Mouse (Mus musculus) hindbrain, embryonic 10.5 days (tissue): ENCODE results near the gene Tssk1. TPM values are rescaled to one million over a fixed set of nuclear protein-coding genes. Genes with fewer than 3 reads are reported as not detected.

Experiments used
- DNase-seq: peaks from one replicate; pipeline ENCODE4 v3.0.0-alpha.2; 2017; ENCODE audit warnings: low spot score
- H3K27ac ChIP-seq: fragments of 300-500 bp; sonication (generic); 2 replicates; pipeline ENCODE4 v1.5.1; 2016; ENCODE audit warnings: mild to moderate bottlenecking, moderate library complexity
- H3K27me3 ChIP-seq: fragments of 300-500 bp; sonication (generic); 2 replicates; pipeline ENCODE4 v1.6.1; 2016; ENCODE audit warnings: mild to moderate bottlenecking; ENCODE audit not compliant: poor library complexity, insufficient read depth, severe bottlenecking
- H3K36me3 ChIP-seq: fragments of 300-500 bp; sonication (generic); 2 replicates; pipeline ENCODE4 v1.6.1; 2016; ENCODE audit warnings: mild to moderate bottlenecking, moderate library complexity
- H3K4me1 ChIP-seq: fragments of 300-500 bp; sonication (generic); replicated peaks from 2 replicates; pipeline ENCODE4 v1.6.1; 2016; ENCODE audit warnings: mild to moderate bottlenecking
- H3K4me3 ChIP-seq: fragments of 300-500 bp; sonication (generic); 2 replicates; pipeline ENCODE4 v1.5.1; 2016; ENCODE audit warnings: mild to moderate bottlenecking, moderate library complexity
- H3K9me3 ChIP-seq: fragments of 300-500 bp; sonication (generic); 2 replicates; pipeline ENCODE4 v1.6.1; 2016; ENCODE audit warnings: mild to moderate bottlenecking, moderate library complexity
- WGBS: fragments of 180-500 bp; shearing (Covaris S2); methylation state at CpG from one replicate; pipeline ENCODE4 v1.1.7; 2016; 5-methylcytosine and 5-hydroxymethylcytosine counted together
- polyA plus RNA-seq: library from polyadenylated mRNA; unstranded; fragments of >200 nt; fragmentation: Nextera tagmentation; extraction: Ambion mirVana; gene quantifications from 2 replicates; pipeline ENCODE4 v1.2.1, GENCODE M21; 2016

Gene Tssk1
- polyA plus RNA-seq, 1 experiment from 2014 or later, result not detected

- H3K9me3 ChIP-seq, result no peaks in the 10 kb centered on the region
- no peak overlapping the region for H3K27ac ChIP-seq
- no peak overlapping the region for H3K4me3 ChIP-seq
- no peaks in the 10 kb centered on the region for H3K36me3 ChIP-seq
- 68% methylated on average over 3 of the region's 3 CpGs for WGBS
- peaks cover 6% of the 10 kb centered on the region; the same call in 1 of the 2 replicates for H3K4me1 ChIP-seq
- no peak for DNase-seq
- H3K27me3 ChIP-seq, result peaks cover 18% of the 10 kb centered on the region
These were observed 40.5 kb downstream of the Tssk1 start for GRCm38 (mm10) chr16:17934445-17934910.

GRCm38 (mm10) chr16:17936776-17937175, 42.8 kb downstream of the Tssk1 start:
- 0 out of 2 replicates have a peak, but pooled peaks cover 6% of the 10 kb centered on the region for H3K4me1 ChIP-seq
- no peak overlapping the region for H3K4me3 ChIP-seq
- 83% methylated on average over 10 of the region's 10 CpGs for WGBS
- H3K36me3 ChIP-seq, result no peaks in the 10 kb centered on the region
- no peak for DNase-seq
- no peak overlapping the region for H3K27ac ChIP-seq
- no peaks in the 10 kb centered on the region for H3K9me3 ChIP-seq
- peaks cover 18% of the 10 kb centered on the region for H3K27me3 ChIP-seq

GRCm38 (mm10) chr16:17938187-17938586, 44.2 kb downstream of the Tssk1 start:
- H3K4me3 ChIP-seq, result no peak overlapping the region
- H3K27ac ChIP-seq, result no peak overlapping the region
- H3K36me3 ChIP-seq, result no peaks in the 10 kb centered on the region
- DNase-seq, result no peak
- H3K9me3 ChIP-seq, result no peaks in the 10 kb centered on the region
- H3K27me3 ChIP-seq, result peaks cover 18% of the 10 kb centered on the region
- WGBS, result 82% methylated on average over 7 of the region's 7 CpGs
- 0 out of 2 replicates have a peak, but pooled peaks cover 6% of the 10 kb centered on the region for H3K4me1 ChIP-seq

- no peak overlapping the region for H3K27ac ChIP-seq
- peaks cover 18% of the 10 kb centered on the region for H3K27me3 ChIP-seq
- peak; percentile 76 for DNase-seq
- WGBS, result 14% methylated on average over 7 of the region's 7 CpGs
- H3K9me3 ChIP-seq, result no peaks in the 10 kb centered on the region
- H3K4me3 ChIP-seq, result no peak overlapping the region
- 0 out of 2 replicates have a peak, but pooled peaks cover 6% of the 10 kb centered on the region for H3K4me1 ChIP-seq
- H3K36me3 ChIP-seq, result no peaks in the 10 kb centered on the region
These were observed 44.8 kb downstream of the Tssk1 start for GRCm38 (mm10) chr16:17938821-17939220.

GRCm38 (mm10) chr16:17939255-17939751, 45.3 kb downstream of the Tssk1 start:
- WGBS, result 69% methylated on average over 9 of the region's 9 CpGs
- H3K4me3 ChIP-seq, result no peak overlapping the region

GRCm38 (mm10) chr16:17943466-17943865, 49.4 kb downstream of the Tssk1 start:
- Histone ChIP-seq H3K36me3 (no peaks in the 10 kb centered on the region), H3K27me3 (0 out of 2 replicates have a peak, but pooled peaks cover 3% of the 10 kb centered on the region), H3K9me3 (no peaks in the 10 kb centered on the region), H3K4me1 (0 out of 2 replicates have a peak, but pooled peaks cover 6% of the 10 kb centered on the region), H3K4me3 (no peak overlapping the region), H3K27ac (no peak overlapping the region)
- no peak for DNase-seq
- WGBS, result 68% methylated on average over 8 of the region's 8 CpGs

More at GRCm38 (mm10) chr16:17939255-17939751, 45.3 kb downstream of the Tssk1 start:
- no peak overlapping the region for H3K27ac ChIP-seq
- DNase-seq, result no peak
- 0 out of 2 replicates have a peak, but pooled peaks cover 6% of the 10 kb centered on the region for H3K4me1 ChIP-seq
- peaks cover 18% of the 10 kb centered on the region for H3K27me3 ChIP-seq
- no peaks in the 10 kb centered on the region for H3K9me3 ChIP-seq
- no peaks in the 10 kb centered on the region for H3K36me3 ChIP-seq

- Histone ChIP-seq H3K27me3 (0 out of 2 replicates have a peak, but pooled peaks cover 3% of the 10 kb centered on the region), H3K27ac (no peak overlapping the region), H3K36me3 (no peaks in the 10 kb centered on the region), H3K9me3 (no peaks in the 10 kb centered on the region), H3K4me3 (no peak overlapping the region), H3K4me1 (peaks cover 14% of the 10 kb centered on the region)
- WGBS, result 67% methylated on average over 7 of the region's 7 CpGs
- DNase-seq, result no peak
These were observed 51.2 kb downstream of the Tssk1 start for GRCm38 (mm10) chr16:17945081-17945831.

Other genes starting within 250 kb of the Tssk1 start
- gene Ccdc74a, start 247.8 kb upstream of the Tssk1 start, polyA plus RNA-seq, result 6.5 and 9.8 TPM in 2 replicates
- 46.8 and 54.2 TPM in 2 replicates for gene Med15, start 161.3 kb upstream of the Tssk1 start, polyA plus RNA-seq
- 57.5 TPM in 2 replicates for gene Klhl22, start 134.6 kb upstream of the Tssk1 start, polyA plus RNA-seq
- 5.4 and 9.6 TPM in 2 replicates for gene Scarf2, start 96.9 kb upstream of the Tssk1 start, polyA plus RNA-seq
- 0.22 TPM in 1 of 2 replicates, not detected in the other for gene B830017H08Rik, start 61.1 kb upstream of the Tssk1 start, polyA plus RNA-seq
- gene Car15, start 55.9 kb upstream of the Tssk1 start, polyA plus RNA-seq, result 1.9 and 2.3 TPM in 2 replicates
- gene Gm20518, start 2.6 kb upstream of the Tssk1 start, polyA plus RNA-seq, result 0.14 and 0.20 TPM in 2 replicates
- gene Dgcr2, start 4.3 kb downstream of the Tssk1 start, polyA plus RNA-seq, result 96.0 and 100 TPM in 2 replicates
- not detected in 2 replicates for gene Tssk2, start 4.4 kb downstream of the Tssk1 start, polyA plus RNA-seq
- gene Ess2, start 17.1 kb downstream of the Tssk1 start, polyA plus RNA-seq, result 54.5 and 57.4 TPM in 2 replicates
- 0.17 TPM in 1 of 2 replicates, not detected in the other for gene Gsc2, start 20.8 kb downstream of the Tssk1 start, polyA plus RNA-seq
- gene Slc25a1, start 34.0 kb downstream of the Tssk1 start, polyA plus RNA-seq, result 115 and 149 TPM in 2 replicates
- not detected in 2 replicates for gene Vpreb2, start 86.2 kb downstream of the Tssk1 start, polyA plus RNA-seq
- gene Dgcr6, start 158.6 kb downstream of the Tssk1 start, polyA plus RNA-seq, result 153 and 167 TPM in 2 replicates
- 9.7 and 13.4 TPM in 2 replicates for gene Prodh, start 196.0 kb downstream of the Tssk1 start, polyA plus RNA-seq
- 2.1 and 2.8 TPM in 2 replicates for gene Rtn4r, start 233.4 kb downstream of the Tssk1 start, polyA plus RNA-seq